ENCODE assay signal across 8 mouse cellular contexts in genomic region chr8:120276891-120277426, GRCm38 (mm10). TPM values are rescaled to one million over a fixed set of nuclear protein-coding genes. Genes with fewer than 3 reads are reported as not detected.
DNase-seq lines count a peak whose midpoint lies in the region; ATAC-seq lines count a peak whose summit lies in the region.

No protein-coding gene starts in this region.

- H3K27ac ChIP-seq in embryonic facial prominence, embryonic 12.5 days: peak overlapping the region; percentile 94
- H3K27ac ChIP-seq in limb, embryonic 15.5 days: peak overlapping the region; percentile 94
- no peak overlapping the region for H3K27ac ChIP-seq in midbrain, embryonic 16.5 days (ENCODE audit: low read length)

- 0 out of 2 replicates have a peak, but pooled peaks cover 3% of the 10 kb centered on the region for H3K27me3 ChIP-seq in embryonic facial prominence, embryonic 12.5 days
- no peaks in the 10 kb centered on the region for H3K27me3 ChIP-seq in limb, embryonic 15.5 days
- no peaks in the 10 kb centered on the region for H3K27me3 ChIP-seq in midbrain, embryonic 16.5 days (ENCODE audit: control insufficient read depth, insufficient read depth, low read depth, low read length)

- peak overlapping the region; percentile 32 for H3K4me3 ChIP-seq in embryonic facial prominence, embryonic 12.5 days
- H3K4me3 ChIP-seq in limb, embryonic 15.5 days: peak overlapping the region; percentile 40
- peak overlapping the region; percentile 29 for H3K4me3 ChIP-seq in midbrain, embryonic 16.5 days (ENCODE audit: low read depth, low read length)

- peak overlapping the region; percentile 50 for H3K9ac ChIP-seq in embryonic facial prominence, embryonic 12.5 days
- H3K9ac ChIP-seq in limb, embryonic 15.5 days: no peak overlapping the region
- peak overlapping the region; percentile 61 for H3K9ac ChIP-seq in midbrain, embryonic 16.5 days (ENCODE audit: low read depth, low read length)

- H3K36me3 ChIP-seq in embryonic facial prominence, embryonic 12.5 days: no peaks in the 10 kb centered on the region
- no peaks in the 10 kb centered on the region for H3K36me3 ChIP-seq in limb, embryonic 15.5 days
- H3K36me3 ChIP-seq in midbrain, embryonic 16.5 days (ENCODE audit: control insufficient read depth, insufficient read depth, low read length): no peaks in the 10 kb centered on the region

- peak overlapping the region; percentile 65 for H3K4me2 ChIP-seq in embryonic facial prominence, embryonic 12.5 days (replicated peaks)
- peak overlapping the region; percentile 63 for H3K4me2 ChIP-seq in limb, embryonic 15.5 days
- peak overlapping the region; percentile 71 for H3K4me2 ChIP-seq in midbrain, embryonic 16.5 days (ENCODE audit: low read length)

- peaks cover 84% of the 10 kb centered on the region for H3K4me1 ChIP-seq in embryonic facial prominence, embryonic 12.5 days
- H3K4me1 ChIP-seq in limb, embryonic 15.5 days: peaks cover 83% of the 10 kb centered on the region
- peaks cover 19% of the 10 kb centered on the region for H3K4me1 ChIP-seq in midbrain, embryonic 16.5 days (ENCODE audit: control insufficient read depth, insufficient read depth, low read length)

- peak; percentile 60 for DNase-seq in ovary, postnatal 36 days (ENCODE audit: low spot score)
- no peak for DNase-seq in ovary, postnatal 10 days (ENCODE audit: low spot score)
- DNase-seq in heart, postnatal 25 days (ENCODE audit: low spot score): peak; percentile 58
- no peak for DNase-seq in cerebellum, adult 18-20 months
- no peak for DNase-seq in cerebellum, adult 9-11 months

- intact Hi-C loops in heart, postnatal 25 days (cut with DNase I): loop anchor here (1.0 kb wide), 1 partner anchor 98 kb away; no protein-coding TSS in a partner anchor

- ATAC-seq in embryonic facial prominence, embryonic 12.5 days (ENCODE audit: insufficient number of reproducible peaks, insufficient read depth, low FRiP score, low TSS enrichment): no peak
- 0 out of 2 replicates have a peak, but pooled peaks have one; percentile 3 for ATAC-seq in limb, embryonic 15.5 days (ENCODE audit: insufficient number of reproducible peaks, low FRiP score, low TSS enrichment, low read depth)
- ATAC-seq in midbrain, embryonic 16.5 days: no peak

- WGBS in embryonic facial prominence, embryonic 12.5 days: 5% methylated on average over 16 of the region's 16 CpGs
- 5% methylated on average over 16 of the region's 16 CpGs for WGBS in limb, embryonic 15.5 days
- 12% methylated on average over 16 of the region's 16 CpGs for WGBS in midbrain, embryonic 16.5 days

- H3K9me3 ChIP-seq in embryonic facial prominence, embryonic 12.5 days: no peaks in the 10 kb centered on the region
- no peaks in the 10 kb centered on the region for H3K9me3 ChIP-seq in limb, embryonic 15.5 days
- no peaks in the 10 kb centered on the region for H3K9me3 ChIP-seq in midbrain, embryonic 16.5 days (replicated peaks; ENCODE audit: control insufficient read depth, low read length, poor library complexity, severe bottlenecking)

RNA-seq across cellular contexts. Expression of gene Gse1, which starts 48.7 kb away (rescaled TPM):
- polyA plus RNA-seq in embryonic facial prominence, embryonic 12.5 days (2016; fragmentation: Nextera tagmentation; extraction: Ambion mirVana): 10.6 and 12.3 TPM in 2 replicates
- total RNA-seq in heart, postnatal 25 days (2021): 10 to 100 TPM; 20.1 to 25.9 TPM
- polyA plus RNA-seq in limb, embryonic 15.5 days (2015; fragmentation: Nextera tagmentation; extraction: Ambion mirVana): 6.8 and 7.3 TPM in 2 replicates
- polyA plus RNA-seq in midbrain, embryonic 16.5 days (2015; fragmentation: Nextera tagmentation; extraction: Ambion mirVana): 13.3 and 17.6 TPM in 2 replicates

Comparison
In these comparisons a context has a peak if more than half of its experiments do, and no peak if none do; other contexts are left out.
1. DNase-seq: peak in ovary, postnatal 36 days (single experiment) and heart, postnatal 25 days (single experiment); none in ovary, postnatal 10 days (single experiment), cerebellum, adult 18-20 months (0 of 2) and cerebellum, adult 9-11 months (single experiment).
2. Peak in every context shown above with its lines, with median percentiles within 50 percentile points of each other: H3K4me2 ChIP-seq and H3K4me3 ChIP-seq.